Mouse (Mus musculus) left cerebral cortex, postnatal 10 days (tissue): ENCODE data around the gene Sprtn. TPM values are rescaled to one million over a fixed set of nuclear protein-coding genes. Genes with fewer than 3 reads are reported as not detected.
A peak's percentile ranks its signal among the peaks of the same experiment; 100 is the strongest.

Source experiments
- DNase-seq, 2 experiments: peaks; one replicate each; pipeline ENCODE4 v3.0.0; 2021 to 2022; ENCODE audit warnings: low spot score in 2 of 2, mixed read lengths in 1 of 2; ENCODE audit errors: extremely low spot score in 1 of 2
- intact Hi-C: fragments of 180-260 bp; cut with DNase I; formaldehyde crosslinking; loops from one replicate; pipeline ENCODE4 v1.15.1; 2025
- total RNA-seq, 2 experiments: library from RNA; stranded (reverse); gene quantifications; 2 replicates each; pipeline ENCODE4 v1.2.3; 2021

The Sprtn gene
- 10 to 100 TPM; 14.7 to 15.6 TPM for total RNA-seq

DNA sequence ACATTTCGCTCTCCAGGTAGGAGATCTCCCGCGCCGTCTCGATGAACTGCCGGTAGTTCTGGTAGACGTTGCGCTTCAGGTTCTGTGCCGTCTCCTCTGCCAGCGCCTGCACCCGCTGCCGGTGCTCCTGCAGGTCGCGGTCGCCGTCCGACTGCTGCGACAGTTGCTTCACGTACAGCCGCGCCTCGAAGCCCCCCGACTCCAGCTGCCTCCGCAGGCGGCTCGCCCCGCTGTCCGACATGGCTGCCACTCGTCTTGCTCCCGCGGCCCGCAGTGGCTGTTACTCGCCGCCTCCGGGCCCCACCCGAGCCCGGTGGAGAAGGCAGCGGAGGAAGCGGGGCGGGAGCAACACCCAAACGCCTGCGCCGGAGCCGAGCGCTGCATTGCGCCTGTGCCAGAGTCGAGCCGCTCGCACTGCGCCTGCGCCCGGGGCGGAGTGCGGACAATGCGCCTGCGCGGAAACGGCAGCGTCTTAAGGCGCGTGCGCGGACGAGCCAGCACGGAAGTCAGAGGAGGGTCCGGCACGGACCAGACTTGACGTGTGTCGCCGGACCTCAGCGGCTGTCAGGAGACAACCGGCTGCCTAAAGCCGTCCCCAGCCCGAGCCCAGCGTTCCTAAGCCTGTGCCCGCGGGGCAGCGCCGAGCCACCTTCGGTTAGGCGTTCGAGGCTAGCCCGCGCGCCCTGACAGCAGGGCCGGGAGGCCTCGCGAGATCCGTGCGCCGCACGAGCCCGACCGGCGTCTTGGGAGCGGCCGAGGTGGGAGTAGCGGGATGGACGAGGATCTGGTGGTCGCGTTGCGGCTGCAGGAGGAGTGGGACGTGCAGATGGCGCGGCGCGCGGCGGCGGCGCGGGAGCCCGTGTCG is at the start of gene Sprtn, which contains the start of gene Exoc8:
Gene Sprtn, plus strand, starts transcription at position 501 of the 865 bp plus-strand sequence.
Gene Exoc8, minus strand, starts transcription at position 320 of the 865 bp plus-strand sequence.
- intact Hi-C loops, result loop anchor here (5.0 kb wide), 2 partner anchors 50 to 115 kb away; partner anchors contain the start of genes Egln1 and Tsnax
- DNase-seq, result peak; percentile 96 to 97

DNA sequence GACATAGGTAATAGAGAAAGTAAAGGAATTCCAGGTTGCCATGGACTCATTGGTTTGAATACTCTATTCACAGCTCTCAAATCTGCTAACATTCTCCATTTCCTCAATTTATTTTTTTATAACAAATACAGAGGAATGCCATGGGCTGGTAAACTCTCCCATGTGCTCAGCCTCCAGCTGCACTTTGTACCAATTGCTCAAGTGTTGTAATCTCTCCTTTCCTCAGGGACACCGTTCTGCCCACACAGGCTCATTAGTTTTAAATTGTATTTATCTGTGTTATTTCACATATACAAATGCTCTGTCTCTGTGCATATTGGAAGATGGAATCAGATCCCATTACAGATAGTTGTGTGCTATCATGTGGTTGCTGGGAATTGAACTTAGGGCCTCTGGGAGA is 44.2 kb upstream of the Sprtn start:
- intact Hi-C loops, result no loop called here
- DNase-seq, result no peak

GRCm38 (mm10) chr8:124859466-124859865 is 38.2 kb upstream of the Sprtn start:
- intact Hi-C loops, result no loop called here
- DNase-seq, result no peak

GRCm38 (mm10) chr8:124860188-124860587 is 37.5 kb upstream of the Sprtn start:
- DNase-seq, result no peak
- intact Hi-C loops, result no loop called here

- peak; percentile 90 to 95 for DNase-seq
- intact Hi-C loops, result no loop called here
Measured at GRCm38 (mm10) chr8:124862321-124863162, 35.1 kb upstream of the Sprtn start, which contains the start of the genes Gnpat and 2810004N23Rik. Gnpat (plus strand) TSS chr8:124863033. 2810004N23Rik (minus strand) TSS chr8:124863120.

DNA sequence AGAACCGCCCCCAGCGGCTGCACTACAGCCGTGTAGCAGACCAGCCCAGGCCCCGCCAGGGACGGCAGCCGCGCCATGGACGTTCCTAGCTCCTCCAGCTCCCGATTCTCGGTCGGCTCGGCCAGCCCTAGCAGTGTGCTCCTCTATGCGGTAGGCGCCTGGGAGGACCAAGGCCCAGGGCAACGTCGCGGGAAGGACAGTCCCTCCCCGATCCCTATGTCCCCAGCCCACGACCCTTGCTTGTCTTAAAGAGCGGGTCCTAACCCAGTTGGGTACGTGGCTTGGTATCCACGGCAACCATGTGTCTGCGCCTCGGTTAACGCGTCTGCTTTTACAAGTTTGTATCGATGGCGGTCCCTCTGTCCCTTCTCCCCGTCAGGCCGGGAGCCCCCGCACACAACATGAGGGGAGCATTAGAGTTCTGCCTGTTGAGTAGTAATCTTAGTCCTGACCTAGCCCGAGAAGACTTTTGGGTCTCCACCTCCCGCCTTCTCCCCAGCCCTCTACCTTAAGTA is 34.5 kb upstream of the Sprtn start:
- intact Hi-C loops, result no loop called here
- DNase-seq, result peak in 1 of 2 experiments; percentile 27

DNA sequence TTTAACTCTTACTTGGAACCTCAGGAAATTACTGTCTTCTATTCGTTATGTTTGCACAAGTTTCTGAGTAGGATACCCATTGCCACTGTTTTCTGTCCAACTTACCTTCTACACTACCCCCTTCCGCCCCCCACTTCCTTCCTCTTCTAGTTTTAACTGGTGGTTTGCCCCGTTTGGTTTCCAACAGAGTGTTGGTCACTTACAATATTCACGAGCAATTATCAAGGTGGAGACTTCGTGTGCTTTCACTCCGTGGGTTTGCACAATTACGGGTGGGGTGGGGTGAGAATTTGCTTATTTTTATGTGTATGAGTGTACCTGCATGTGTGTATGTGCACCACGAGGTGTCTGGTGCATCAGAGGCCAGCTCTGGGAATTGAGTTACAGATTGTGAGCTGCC is 34.0 kb upstream of the Sprtn start:
- intact Hi-C loops, result no loop called here
- no peak for DNase-seq

- intact Hi-C loops, result no loop called here
- no peak for DNase-seq
Measured at GRCm38 (mm10) chr8:124866669-124867068, 31.0 kb upstream of the Sprtn start.

DNA sequence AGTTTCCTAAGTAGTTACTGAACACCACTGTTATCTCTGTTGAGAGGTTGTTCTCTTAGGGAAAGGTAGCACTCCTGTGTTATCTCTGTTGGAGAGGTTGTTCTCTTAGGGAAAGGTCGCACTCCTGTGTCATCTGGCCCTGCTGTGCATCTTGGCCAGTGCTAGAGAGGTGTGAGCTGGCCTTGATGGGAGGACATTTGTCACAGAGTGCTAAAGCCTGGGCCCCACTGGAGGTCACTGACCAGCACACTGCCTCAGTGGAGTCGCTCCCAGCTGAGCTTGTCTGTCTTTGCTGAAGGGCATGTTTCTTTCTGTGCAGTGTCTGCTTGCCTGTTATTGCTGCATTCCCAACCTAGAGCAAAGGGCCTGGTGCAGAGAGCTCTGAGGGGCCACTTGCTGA is 30.6 kb upstream of the Sprtn start:
- intact Hi-C loops, result no loop called here

DNA sequence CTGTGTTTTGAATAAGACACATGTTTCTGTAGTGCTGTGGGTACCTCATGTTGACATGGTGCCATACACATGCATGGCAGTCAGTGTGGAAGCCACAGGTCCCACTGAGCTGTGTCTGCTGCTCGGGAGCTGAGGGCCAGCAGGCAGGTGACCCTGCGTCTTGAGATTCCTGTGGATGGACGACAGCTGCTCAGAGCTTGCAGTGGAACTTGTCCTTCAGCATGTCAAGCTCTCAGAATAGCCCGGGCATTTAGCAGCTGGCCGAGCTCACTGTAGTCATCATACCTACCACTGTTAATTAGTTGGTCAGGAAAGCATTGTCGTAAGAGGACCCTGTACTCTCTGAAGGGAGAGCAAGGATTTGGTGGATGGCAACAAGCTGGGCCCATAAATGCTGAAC is 28.0 kb upstream of the Sprtn start:
- intact Hi-C loops, result no loop called here
- DNase-seq, result no peak

More for the DNA sequence above, 30.6 kb upstream of the Sprtn start:
- DNase-seq, result no peak

DNA sequence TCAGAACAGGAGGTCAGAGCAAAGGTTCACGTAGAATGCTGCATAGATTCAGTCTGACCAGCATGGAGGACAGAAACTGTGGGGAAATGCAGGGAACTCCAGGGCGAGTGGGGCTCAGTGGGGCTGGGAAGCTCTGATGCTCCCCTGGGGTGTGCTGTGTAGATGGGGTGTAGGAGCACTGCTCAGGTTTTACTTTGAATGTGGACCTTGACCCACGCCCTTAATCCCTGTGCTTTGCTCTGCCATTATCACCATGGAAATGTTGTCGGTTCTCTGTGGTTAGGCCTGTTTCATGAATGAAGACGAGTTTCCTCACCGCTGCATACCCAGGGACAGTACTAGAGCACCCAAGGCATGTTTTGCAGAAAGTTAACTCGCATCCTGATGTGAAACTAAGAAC is 26.2 kb upstream of the Sprtn start:
- intact Hi-C loops, result no loop called here
- DNase-seq, result no peak

DNA sequence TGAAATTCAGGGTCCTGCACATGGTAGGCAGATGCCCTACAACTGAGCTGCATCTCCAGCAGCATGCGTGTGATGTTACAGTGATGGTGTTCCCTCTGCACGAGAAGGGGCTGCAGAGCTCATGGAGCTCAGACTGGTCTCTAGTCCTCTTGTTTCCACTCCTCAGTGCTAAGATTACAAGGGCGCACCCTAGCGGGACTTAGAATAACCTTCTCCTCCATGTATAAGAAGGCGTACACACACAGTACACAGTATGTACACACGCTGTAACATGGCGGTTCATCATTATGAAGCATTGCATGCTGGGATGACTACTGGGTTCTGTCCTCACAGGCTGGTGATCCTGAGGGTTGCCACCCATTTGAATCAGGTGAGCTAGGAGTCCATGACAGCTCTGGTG is 25.6 kb upstream of the Sprtn start:
- intact Hi-C loops, result no loop called here

DNA sequence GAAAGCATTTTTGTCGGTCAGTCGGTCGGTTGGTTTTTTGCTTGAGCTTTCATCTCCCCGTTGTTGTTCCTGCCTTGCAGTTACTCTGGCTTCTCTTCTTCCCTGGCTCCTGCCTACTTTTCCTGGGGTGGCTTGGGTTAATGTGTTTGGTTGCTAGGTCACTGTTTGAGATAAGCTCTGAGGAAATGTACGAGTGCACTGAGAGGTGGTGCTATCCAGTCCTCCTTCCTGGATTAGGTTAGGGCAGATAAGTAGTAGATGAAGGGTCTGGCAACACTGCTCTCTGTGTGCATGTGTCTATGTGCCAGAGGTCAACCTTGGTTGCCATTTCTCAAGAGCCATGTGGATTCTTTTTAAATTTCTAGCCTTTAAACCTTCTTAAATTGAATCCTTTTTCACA is 25.0 kb upstream of the Sprtn start:
- DNase-seq, result no peak
- intact Hi-C loops, result no loop called here

More for the DNA sequence above, 25.6 kb upstream of the Sprtn start:
- no peak for DNase-seq

GRCm38 (mm10) chr8:124878141-124878540 is 19.5 kb upstream of the Sprtn start:
- intact Hi-C loops, result no loop called here
- DNase-seq, result no peak

DNA sequence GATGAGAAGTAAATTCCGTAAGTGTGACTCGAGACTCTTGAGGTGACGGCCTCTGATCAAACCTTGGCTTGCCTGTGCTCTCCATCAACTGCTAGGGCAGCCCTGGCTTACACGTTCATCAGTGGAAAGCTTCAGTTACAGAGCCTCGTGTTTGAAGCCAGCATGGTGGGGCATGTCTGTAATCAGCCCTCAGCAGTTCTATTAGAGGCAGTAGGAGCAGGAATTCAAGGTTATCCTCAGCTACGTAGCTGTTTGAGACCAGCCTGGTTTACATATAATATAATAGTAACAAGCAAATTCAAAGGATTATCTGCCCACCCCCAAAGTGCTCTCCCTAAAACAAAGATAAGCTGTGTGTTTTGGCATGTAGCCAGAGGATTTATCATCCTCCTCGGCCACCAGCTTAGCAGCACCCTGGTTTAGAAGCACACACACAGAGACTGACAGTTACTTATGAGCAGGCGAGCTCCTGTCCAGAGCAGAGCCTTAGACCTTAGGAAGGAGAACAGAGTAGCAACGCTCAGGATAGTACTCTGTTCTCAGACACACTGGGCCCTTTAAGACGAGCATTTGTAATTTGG is 18.6 kb upstream of the Sprtn start:
- DNase-seq, result no peak
- intact Hi-C loops, result no loop called here

- no peak for DNase-seq
- intact Hi-C loops, result no loop called here
Measured at GRCm38 (mm10) chr8:124888385-124888784, 9.3 kb upstream of the Sprtn start.

DNA sequence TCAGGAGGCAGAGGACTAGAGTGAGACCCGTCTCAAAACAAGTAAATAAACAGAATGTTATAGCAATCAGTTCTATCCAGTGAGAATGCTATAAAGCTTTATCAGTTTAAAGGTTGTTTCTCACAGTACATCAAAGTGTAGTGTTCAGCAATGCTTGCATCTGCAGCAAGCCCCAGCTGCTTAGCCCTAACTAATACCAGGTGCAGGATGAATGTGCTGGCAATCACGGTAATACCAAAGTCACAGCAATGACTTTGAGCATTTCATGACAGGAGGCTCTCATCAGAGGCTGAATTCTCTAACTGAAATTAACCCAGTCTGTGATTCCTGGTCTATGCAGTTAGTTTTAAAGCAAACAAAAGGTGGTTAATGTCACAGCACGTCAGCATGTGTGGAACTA is 5.1 kb upstream of the Sprtn start:
- intact Hi-C loops, result no loop called here

GRCm38 (mm10) chr8:124896010-124896631 is 1.6 kb upstream of the Sprtn start:
- intact Hi-C loops, result loop anchor here (5.0 kb wide), 2 partner anchors 51 to 116 kb away; partner anchors contain the start of genes Egln1 and Tsnax
- DNase-seq, result peak in 1 of 2 experiments; percentile 37

More for the DNA sequence above, 5.1 kb upstream of the Sprtn start:
- no peak for DNase-seq
